Mouse (Mus musculus): ENCODE measurements around the gene Rab29. TPM values are rescaled to one million over a fixed set of nuclear protein-coding genes. Genes with fewer than 3 reads are reported as not detected.

Gene Rab29
- total RNA-seq, 2 experiments from 2014 or later = 12.3 to 14.2 TPM

DNA sequence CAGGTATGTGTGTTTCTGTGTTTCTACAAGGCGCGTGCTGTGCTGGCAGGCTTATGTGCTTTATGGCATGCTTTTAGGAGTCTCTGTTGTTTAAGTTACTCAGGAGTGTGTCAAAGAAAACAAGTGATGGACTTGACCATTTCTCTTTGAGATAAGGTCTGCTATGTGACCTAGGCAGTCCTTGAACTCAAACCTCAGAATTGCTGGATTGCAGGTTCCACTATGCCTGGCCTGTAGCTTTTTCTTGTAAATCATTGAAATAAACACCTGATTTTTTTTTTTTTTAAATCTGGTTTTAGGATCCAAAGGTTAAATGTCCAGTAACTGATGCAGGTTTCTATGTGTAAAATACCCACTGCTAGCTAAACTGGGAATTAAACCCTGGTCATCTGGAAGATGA, 52.0 kb downstream of the Rab29 start:
- intact Hi-C loops (cut with DNase I) = no loop called here
- no peak for DNase-seq

GRCm38 (mm10) chr1:131922100-131922499, 55.1 kb downstream of the Rab29 start:
- intact Hi-C loops (cut with DNase I) = no loop called here
- no peak for DNase-seq

Other genes with a start within 250 kb of the Rab29 start
- 1 to 10 TPM; 1.1 to 2.1 TPM for gene Ctse, start 228.9 kb upstream of the Rab29 start, total RNA-seq (2021)
- gene Rab7b, start 178.5 kb upstream of the Rab29 start, total RNA-seq (2021) = 1 to 10 TPM; 4.0 to 5.9 TPM
- not detected for gene Slc26a9, start 123.2 kb upstream of the Rab29 start, total RNA-seq (2021)
- gene Pm20d1, start 69.8 kb upstream of the Rab29 start, total RNA-seq (2021) = 1 to 10 TPM; 3.0 to 4.0 TPM
- gene Slc41a1, start 39.7 kb upstream of the Rab29 start, total RNA-seq (2021) = 10 to 100 TPM; 27.0 to 28.9 TPM
- gene Nucks1, start 43.3 kb downstream of the Rab29 start, total RNA-seq (2021) = 100 to 1,000 TPM; 105 to 107 TPM
- gene Slc45a3, start 95.7 kb downstream of the Rab29 start, total RNA-seq (2021) = 1 to 10 TPM; 3.0 to 5.3 TPM
- 100 to 1,000 TPM; 133 to 138 TPM for gene Elk4, start 140.4 kb downstream of the Rab29 start, total RNA-seq (2021)
- 1 to 10 TPM; 1.7 TPM for gene Mfsd4a, start 200.8 kb downstream of the Rab29 start, total RNA-seq (2021)